Mouse (Mus musculus) CH12.LX (cell line): ENCODE measurements around the gene Tbrg4. TPM values are rescaled to one million over a fixed set of nuclear protein-coding genes. Genes with fewer than 3 reads are reported as not detected.

Experiments used
- DNase-seq: peaks from one replicate; pipeline ENCODE4 v3.0.0-alpha.2; 2013; ENCODE audit errors: extremely low read depth
- H3K27ac ChIP-seq: 2 replicates; pipeline ENCODE4 v1.5.1; 2012; ENCODE audit warnings: low read depth, mild to moderate bottlenecking, control low read depth, moderate library complexity; ENCODE audit not compliant: insufficient read depth
- H3K27me3 ChIP-seq: replicated peaks from 2 replicates; pipeline ENCODE3; 2012; ENCODE audit warnings: inconsistent platforms
- H3K36me3 ChIP-seq, 2 experiments: replicated peaks in 1 of 2; 2 replicates each; pipeline versions ENCODE3 to v1.6.1; 2012; ENCODE audit warnings: inconsistent platforms in 1 of 2, low read length in 1 of 2, mild to moderate bottlenecking in 1 of 2, mixed read lengths in 1 of 2, moderate library complexity in 1 of 2; ENCODE audit not compliant: control insufficient read depth in 1 of 2, insufficient read depth in 1 of 2
- H3K4me1 ChIP-seq, 2 experiments: 2 replicates each; pipeline ENCODE4 v1.6.1; 2012; ENCODE audit warnings: inconsistent platforms in 1 of 2, moderate library complexity in 1 of 2; ENCODE audit not compliant: insufficient read depth in 2 of 2, control insufficient read depth in 1 of 2
- H3K4me2 ChIP-seq: 2 replicates; pipeline ENCODE4 v1.6.1; 2012; ENCODE audit warnings: low read depth, mild to moderate bottlenecking, control low read depth; ENCODE audit not compliant: poor library complexity, insufficient read depth, severe bottlenecking
- H3K4me3 ChIP-seq, 3 experiments: fragments of 150-350 bp in 1 of 3; sonication (generic) in 1 of 3; replicated peaks in 1 of 3; 2 replicates each; pipeline versions ENCODE3 to v1.5.1; 2011 to 2012; ENCODE audit warnings: low read depth in 2 of 3, low read length in 2 of 3, mild to moderate bottlenecking in 2 of 3, moderate library complexity in 2 of 3, control low read depth in 1 of 3, improper control_type of control experiment in 1 of 3, inconsistent platforms in 1 of 3, mixed read lengths in 1 of 3; ENCODE audit not compliant: poor library complexity in 1 of 3
- H3K79me2 ChIP-seq: replicated peaks from 2 replicates; pipeline ENCODE4 v1.6.1; 2012; ENCODE audit warnings: mild to moderate bottlenecking, moderate library complexity; ENCODE audit not compliant: control insufficient read depth, poor library complexity, insufficient read depth, severe bottlenecking; ENCODE audit errors: extremely low read depth
- H3K9ac ChIP-seq: 2 replicates; pipeline ENCODE4 v1.6.1; 2012; ENCODE audit warnings: low read depth, mild to moderate bottlenecking, control low read depth, moderate library complexity; ENCODE audit not compliant: insufficient read depth
- H3K9me3 ChIP-seq: replicated peaks from 2 replicates; pipeline ENCODE3; 2012; ENCODE audit warnings: low read length, inconsistent platforms, mixed read lengths
- BHLHE40 ChIP-seq: IDR thresholded peaks from 2 replicates; pipeline ENCODE4 v1.6.1; 2011; ENCODE audit warnings: mild to moderate bottlenecking, low read depth, low read length, improper control_type of control experiment
- CHD1 ChIP-seq: IDR thresholded peaks from 2 replicates; pipeline ENCODE4 v1.6.1; 2012; ENCODE audit warnings: low read depth, low read length, improper control_type of control experiment, inconsistent platforms
- CTCF ChIP-seq, 2 experiments: IDR thresholded peaks in 1 of 2; conservative IDR thresholded peaks in 1 of 2; 2 replicates each; pipeline ENCODE4 v1.5.1; 2011 to 2012; ENCODE audit warnings: low read depth in 2 of 2, low read length in 2 of 2, improper control_type of control experiment in 1 of 2, inconsistent platforms in 1 of 2, mild to moderate bottlenecking in 1 of 2, moderate library complexity in 1 of 2
- ELF1 ChIP-seq: IDR thresholded peaks from 2 replicates; pipeline ENCODE4 v1.6.1; 2014; ENCODE audit warnings: low read depth, mild to moderate bottlenecking, inconsistent platforms, low read length, improper control_type of control experiment
- GABPA ChIP-seq: IDR thresholded peaks from 2 replicates; pipeline ENCODE4 v1.6.1; 2012; ENCODE audit warnings: low read depth, low read length, improper control_type of control experiment, inconsistent platforms; ENCODE audit not compliant: insufficient replicate concordance
- JUND ChIP-seq: conservative IDR thresholded peaks from 2 replicates; pipeline ENCODE4 v1.6.1; 2011; ENCODE audit warnings: low read depth, low read length, improper control_type of control experiment
- KAT2A ChIP-seq: IDR thresholded peaks from 2 replicates; pipeline ENCODE4 v1.6.1; 2012; ENCODE audit warnings: low read length, improper control_type of control experiment, inconsistent platforms; ENCODE audit not compliant: insufficient replicate concordance
- MAFK ChIP-seq: IDR thresholded peaks from 2 replicates; pipeline ENCODE4 v1.6.1; 2011; ENCODE audit warnings: low read length, improper control_type of control experiment; ENCODE audit not compliant: insufficient replicate concordance
- MEF2A ChIP-seq: IDR thresholded peaks from 2 replicates; pipeline ENCODE4 v1.6.1; 2014; ENCODE audit warnings: low read depth, mild to moderate bottlenecking, inconsistent platforms, low read length, improper control_type of control experiment, borderline replicate concordance
- MXI1 ChIP-seq: IDR thresholded peaks from 2 replicates; pipeline ENCODE4 v1.6.1; 2011; ENCODE audit warnings: mild to moderate bottlenecking, low read depth, low read length, improper control_type of control experiment
- MYC ChIP-seq: IDR thresholded peaks from 2 replicates; pipeline ENCODE4 v1.6.1; 2011; ENCODE audit warnings: low read depth, mild to moderate bottlenecking, improper control_type of control experiment, low read length
- NELFE ChIP-seq: IDR thresholded peaks from 2 replicates; pipeline ENCODE4 v1.6.1; 2011; ENCODE audit warnings: low read depth, low read length, improper control_type of control experiment
- PAX5 ChIP-seq: IDR thresholded peaks from 2 replicates; pipeline ENCODE4 v1.6.1; 2012; ENCODE audit warnings: low read length, inconsistent platforms, mixed read lengths
- RAD21 ChIP-seq: IDR thresholded peaks from 2 replicates; pipeline ENCODE4 v1.6.1; 2011; ENCODE audit warnings: low read depth, mild to moderate bottlenecking, low read length, improper control_type of control experiment, moderate library complexity
- RCOR1 ChIP-seq: conservative IDR thresholded peaks from 2 replicates; pipeline ENCODE4 v1.6.1; 2012; ENCODE audit warnings: low read depth, mild to moderate bottlenecking, inconsistent platforms, low read length, improper control_type of control experiment
- SMC3 ChIP-seq: IDR thresholded peaks from 2 replicates; pipeline ENCODE4 v1.6.1; 2011; ENCODE audit warnings: low read depth, low read length, improper control_type of control experiment
- UBTF ChIP-seq: IDR thresholded peaks from 2 replicates; pipeline ENCODE4 v1.6.1; 2012; ENCODE audit warnings: low read depth, mild to moderate bottlenecking, inconsistent platforms, low read length, improper control_type of control experiment, moderate library complexity
- USF1 ChIP-seq: IDR thresholded peaks from 2 replicates; pipeline ENCODE4 v1.6.1; 2014; ENCODE audit warnings: low read depth, mild to moderate bottlenecking, inconsistent platforms, low read length, improper control_type of control experiment
- USF2 ChIP-seq: conservative IDR thresholded peaks from 2 replicates; pipeline ENCODE4 v1.6.1; 2011; ENCODE audit warnings: low read depth, low read length, improper control_type of control experiment
- ZC3H11A ChIP-seq: IDR thresholded peaks from 2 replicates; pipeline ENCODE4 v1.6.1; 2012; ENCODE audit warnings: low read depth, mild to moderate bottlenecking, inconsistent platforms, low read length, improper control_type of control experiment
- ZMIZ1 ChIP-seq: IDR thresholded peaks from 2 replicates; pipeline ENCODE4 v1.6.1; 2012; ENCODE audit warnings: low read depth, mild to moderate bottlenecking, inconsistent platforms, low read length, improper control_type of control experiment
- dilution Hi-C: fragments of 300-500 bp; cut with MboI; formaldehyde crosslinking; loops from 2 replicates; pipeline ENCODE4 v1.14.3; 2020; ENCODE audit warnings: low sequenced_read_pairs; ENCODE audit not compliant: extremely low pct_unique_long_range_greater_than_20kb, extremely low pct_ligation_motif_present
- in situ Hi-C: fragments of 300-500 bp; cut with MboI; formaldehyde crosslinking; loops from 3 replicates; pipeline ENCODE4 v1.14.3; 2019; ENCODE audit warnings: low sequenced_read_pairs, low pct_ligation_motif_present, low pct_unique_long_range_greater_than_20kb, mixed read lengths
- polyA plus RNA-seq: library from polyadenylated mRNA; unstranded; fragments of >175 nt; gene quantifications from 2 replicates; pipeline ENCODE4 v1.2.1, GENCODE M21; 2012; ENCODE audit warnings: low read depth; ENCODE audit not compliant: insufficient read length
- total RNA-seq, 2 experiments: library from RNA; depleted of rRNA; stranded (reverse); fragments of 300-350 nt in 1 of 2; fragments of >200 nt in 1 of 2; gene quantifications; 2 replicates each; pipeline ENCODE4 v1.2.3; 2012 to 2014

The Tbrg4 gene
- total and polyA plus RNA-seq, 3 experiments, result 69.0 to 191 (median 93.1) TPM

DNA sequence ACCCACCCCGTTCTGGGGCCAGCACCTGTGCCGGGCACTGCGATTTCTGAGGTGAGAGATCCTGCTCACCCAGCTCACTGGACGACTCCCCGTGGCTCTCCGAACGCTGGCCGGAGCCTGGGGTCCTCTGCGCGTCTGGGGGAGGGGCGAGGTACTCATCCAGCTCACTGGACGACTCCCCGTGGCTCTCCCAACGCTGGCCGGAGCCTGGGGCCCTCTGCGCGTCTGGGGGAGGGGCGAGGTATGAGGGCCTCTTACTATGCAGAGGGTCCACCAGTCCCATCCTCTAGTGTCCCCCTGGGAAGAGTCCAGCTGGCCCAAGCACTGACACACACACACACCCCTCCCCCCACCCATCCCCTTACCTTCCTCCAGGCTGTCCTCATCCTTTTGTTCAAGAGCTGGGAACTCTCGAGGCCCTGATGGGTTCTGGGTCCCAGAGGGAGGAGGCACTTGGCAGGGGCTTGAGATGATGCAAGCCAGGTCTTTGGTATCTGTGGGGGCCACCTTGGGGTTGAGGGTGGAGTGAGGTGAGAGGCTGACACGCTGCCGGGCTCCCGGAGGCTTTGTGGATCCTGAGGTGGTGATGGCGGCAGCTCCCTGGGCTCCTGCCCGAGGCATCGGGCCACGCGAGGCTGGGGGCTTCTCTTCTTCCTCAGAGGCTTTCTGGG is 26.7 kb downstream of the Tbrg4 start:
- Histone ChIP-seq H3K4me2 (no peak overlapping the region), H3K4me1 (peaks cover 5 to 15% of the 10 kb centered on the region in 2 experiments; a peak in 2 of 4 replicates), H3K27me3 (no peaks in the 10 kb centered on the region), H3K9me3 (no peaks in the 10 kb centered on the region), H3K79me2 (no peaks in the 10 kb centered on the region), H3K36me3 (peaks cover 35 to 62% of the 10 kb centered on the region in 2 experiments), H3K4me3 (no peak overlapping the region), H3K9ac (no peak overlapping the region), H3K27ac (no peak overlapping the region)
- in situ Hi-C loops (no loop called here), dilution Hi-C loops (no loop called here)
- no peak for DNase-seq
- no peak for TF ChIP-seq ELF1
- no peak for TF ChIP-seq UBTF
- no peak for TF ChIP-seq ZMIZ1
- TF ChIP-seq RAD21, result no peak
- TF ChIP-seq CTCF (conservative IDR thresholded peaks at IDR 0.05 in 1 of 2, IDR thresholded peaks at IDR 0.05 in 1 of 2; ENCODE audit: low read depth in 2 of 2, low read length in 2 of 2), result no peak
- no peak for TF ChIP-seq MAFK
- TF ChIP-seq RCOR1, result no peak
- no peak for TF ChIP-seq ZC3H11A
- no peak for TF ChIP-seq USF1
- no peak for TF ChIP-seq GABPA
- TF ChIP-seq MEF2A, result no peak

DNA sequence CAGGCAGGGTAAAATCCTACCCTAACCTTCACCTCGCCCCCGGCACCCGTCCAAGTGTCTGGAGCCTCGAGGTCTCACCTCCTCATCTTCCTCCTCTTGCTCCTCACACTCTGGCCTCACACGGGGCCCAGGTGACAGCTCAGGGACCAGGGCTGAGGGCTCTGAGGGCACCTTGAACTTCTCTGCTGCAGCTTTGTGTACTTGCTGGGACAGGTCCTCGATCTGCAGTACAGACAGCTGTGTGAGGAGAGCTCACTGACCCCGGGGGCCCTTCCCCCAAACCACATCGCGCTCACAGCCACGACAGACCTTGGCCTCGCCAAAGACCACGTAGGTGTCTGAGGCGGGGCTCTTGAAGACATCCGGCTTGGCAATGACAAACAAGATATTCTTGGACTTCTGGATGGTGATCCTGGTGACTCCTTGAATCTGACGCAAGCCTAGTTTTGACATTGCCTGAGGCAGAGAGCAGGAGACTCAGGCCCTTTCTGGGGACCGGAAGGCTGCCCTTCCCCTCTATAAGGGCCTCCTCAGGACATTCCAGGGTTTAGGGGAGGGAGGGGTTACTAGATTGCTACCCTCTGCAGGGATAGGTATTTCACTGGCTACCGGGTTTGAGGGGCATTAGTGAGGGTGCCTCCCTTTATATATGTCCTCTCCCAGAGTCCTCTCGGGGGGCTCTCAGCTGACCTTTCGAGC is 27.5 kb downstream of the Tbrg4 start:
- H3K4me1 ChIP-seq, result peaks cover 5 to 15% of the 10 kb centered on the region in 2 experiments; a peak in 2 of 4 replicates
- H3K79me2 ChIP-seq, result no peaks in the 10 kb centered on the region
- H3K9me3 ChIP-seq, result no peaks in the 10 kb centered on the region
- no peak for DNase-seq
- in situ Hi-C loops, result no loop called here
- dilution Hi-C loops, result no loop called here
- H3K27me3 ChIP-seq, result no peaks in the 10 kb centered on the region
- no peak overlapping the region for H3K9ac ChIP-seq
- no peak overlapping the region for H3K4me2 ChIP-seq
- H3K27ac ChIP-seq, result no peak overlapping the region
- TF ChIP-seq ZMIZ1, result no peak
- no peak for TF ChIP-seq SMC3
- TF ChIP-seq PAX5, result no peak
- no peak for TF ChIP-seq BHLHE40
- no peak for TF ChIP-seq MEF2A
- no peak for TF ChIP-seq CHD1
- no peak for TF ChIP-seq CTCF (conservative IDR thresholded peaks at IDR 0.05 in 1 of 2, IDR thresholded peaks at IDR 0.05 in 1 of 2; ENCODE audit: low read depth in 2 of 2, low read length in 2 of 2)
- no peak for TF ChIP-seq KAT2A
- no peak for TF ChIP-seq JUND
- TF ChIP-seq UBTF, result no peak
- TF ChIP-seq ELF1, result no peak
- TF ChIP-seq USF2, result no peak
- TF ChIP-seq USF1, result no peak
- no peak for TF ChIP-seq MXI1
- TF ChIP-seq NELFE, result no peak
- TF ChIP-seq RCOR1, result no peak
- TF ChIP-seq MYC, result no peak
- no peak overlapping the region for H3K4me3 ChIP-seq
- H3K36me3 ChIP-seq, result peaks cover 43 to 70% of the 10 kb centered on the region in 2 experiments
